In genomic region chr7:130887946-130888345, GRCm38 (mm10) we compare ENCODE assay signal across 11 mouse cellular contexts. TPM values are rescaled to one million over a fixed set of nuclear protein-coding genes. Genes with fewer than 3 reads are reported as not detected.
DNase-seq lines count a peak whose midpoint lies in the region; ATAC-seq and TF ChIP-seq lines count a peak whose summit lies in the region.
"Had no signal": no experiment of that assay in that cellular context is flagged by ENCODE, and none has a peak within 500 bp of the region (broad histone marks: within the 10 kb centered on the region; RNA-seq: fewer than 3 reads in every experiment).

No protein-coding gene starts in this region.

- 0 out of 2 replicates have a peak, but pooled peaks have one; percentile 47 for ATAC-seq in heart, embryonic 15.5 days (replicated peaks; ENCODE audit: insufficient number of reproducible peaks, insufficient read depth, low FRiP score, low read depth)
- no peak for ATAC-seq in forebrain, embryonic 15.5 days (replicated peaks)

- WGBS in heart, embryonic 15.5 days, result 25% methylated on average over 3 of the region's 3 CpGs
- 5% methylated on average over 3 of the region's 3 CpGs for WGBS in forebrain, embryonic 15.5 days

- H3K9me3 ChIP-seq in heart, embryonic 15.5 days (replicated peaks), result no peaks in the 10 kb centered on the region
- no peaks in the 10 kb centered on the region for H3K9me3 ChIP-seq in forebrain, embryonic 15.5 days
- H3K9me3 ChIP-seq: liver, embryonic 15.5 days had no signal

- H3K27me3 ChIP-seq in heart, embryonic 15.5 days, result no peaks in the 10 kb centered on the region
- no peaks in the 10 kb centered on the region for H3K27me3 ChIP-seq in forebrain, embryonic 15.5 days
- H3K27me3 ChIP-seq: liver, embryonic 15.5 days had no signal

- DNase-seq in left cerebral cortex, adult 2 months (ENCODE audit: extremely low spot score in 1 of 2, low spot score in 2 of 2), result peak in 1 of 2 experiments; percentile 41
- no peak for DNase-seq in left cerebral cortex, adult 11 months (ENCODE audit: low spot score)
- peak; percentile 65 for DNase-seq in cerebellum, adult 9-11 months
- peak; percentile 69 for DNase-seq in retina, postnatal 1 day
- no peak for DNase-seq in urinary bladder, postnatal 10 days (ENCODE audit: low spot score)
- DNase-seq in natural killer cell, adult 2 months (ENCODE audit: low spot score in 2 of 2), result no peak
- DNase-seq: kidney, postnatal 25 days had no signal

- 0 out of 2 replicates have a peak overlapping the region, but pooled peaks have one; percentile 21 for H3K9ac ChIP-seq in heart, embryonic 15.5 days
- H3K9ac ChIP-seq in forebrain, embryonic 15.5 days (replicated peaks), result no peak overlapping the region
- H3K9ac ChIP-seq: liver, embryonic 15.5 days had no signal

- peak overlapping the region; percentile 55 for H3K27ac ChIP-seq in left cerebral cortex, adult 2 months
- peak overlapping the region; percentile 82 for H3K27ac ChIP-seq in heart, embryonic 15.5 days
- no peak overlapping the region for H3K27ac ChIP-seq in forebrain, embryonic 15.5 days (replicated peaks)
- H3K27ac ChIP-seq: liver, embryonic 15.5 days had no signal

- intact Hi-C loops in left cerebral cortex, adult 2 months (cut with DNase I), result no loop called here

- TF ChIP-seq CTCF in left cerebral cortex, adult 2 months (IDR thresholded peaks at IDR 0.05), result no peak

- H3K4me2 ChIP-seq in heart, embryonic 15.5 days, result peak overlapping the region; percentile 24
- no peak overlapping the region for H3K4me2 ChIP-seq in forebrain, embryonic 15.5 days (replicated peaks)
- H3K4me2 ChIP-seq: liver, embryonic 15.5 days had no signal

- peaks cover 28% of the 10 kb centered on the region for H3K4me1 ChIP-seq in heart, embryonic 15.5 days (replicated peaks)
- H3K4me1 ChIP-seq in forebrain, embryonic 15.5 days, result no peaks in the 10 kb centered on the region
- H3K4me1 ChIP-seq: liver, embryonic 15.5 days had no signal

- H3K4me3 ChIP-seq in left cerebral cortex, adult 2 months, result no peak overlapping the region
- no peak overlapping the region for H3K4me3 ChIP-seq in heart, embryonic 15.5 days
- no peak overlapping the region for H3K4me3 ChIP-seq in forebrain, embryonic 15.5 days
- H3K4me3 ChIP-seq: liver, embryonic 15.5 days had no signal

- peaks cover 16% of the 10 kb centered on the region for H3K36me3 ChIP-seq in heart, embryonic 15.5 days
- H3K36me3 ChIP-seq in forebrain, embryonic 15.5 days, result peaks cover 11% of the 10 kb centered on the region; the same call in 1 of the 2 replicates
- H3K36me3 ChIP-seq: liver, embryonic 15.5 days had no signal

RNA-seq across cellular contexts. Expression of gene Plekha1, which starts 22.4 kb away (rescaled TPM):
- 10 to 100 TPM; 95.9 to 98.5 TPM for total RNA-seq in left cerebral cortex, adult 2 months (2021)
- 50.0 and 53.9 TPM in 2 replicates for polyA plus RNA-seq in heart, embryonic 15.5 days (2015; fragmentation: Nextera tagmentation; extraction: Ambion mirVana)
- polyA plus RNA-seq in forebrain, embryonic 15.5 days (2015; fragmentation: Nextera tagmentation; extraction: Ambion mirVana), result 50.0 and 53.2 TPM in 2 replicates

RNA-seq across cellular contexts. Expression of gene Htra1, which starts 48.0 kb away (rescaled TPM):
- total RNA-seq in left cerebral cortex, adult 2 months (2021), result 100 to 1,000 TPM; 200 to 236 TPM
- 78.0 and 80.3 TPM in 2 replicates for polyA plus RNA-seq in heart, embryonic 15.5 days (2015; fragmentation: Nextera tagmentation; extraction: Ambion mirVana)
- 23.6 and 23.8 TPM in 2 replicates for polyA plus RNA-seq in forebrain, embryonic 15.5 days (2015; fragmentation: Nextera tagmentation; extraction: Ambion mirVana)
- total RNA-seq: neutrophil, adult 5-6 weeks had no signal

Comparison
In these comparisons a context has a peak if more than half of its experiments do, and no peak if none do; other contexts are left out.
1. DNase-seq: peak in cerebellum, adult 9-11 months (single experiment) and retina, postnatal 1 day (single experiment); none in left cerebral cortex, adult 11 months (single experiment), urinary bladder, postnatal 10 days (single experiment) and natural killer cell, adult 2 months (0 of 2).